Mouse (Mus musculus) liver, embryonic 16.5 days (tissue): ENCODE results near the gene Prrx1. TPM values are rescaled to one million over a fixed set of nuclear protein-coding genes. Genes with fewer than 3 reads are reported as not detected.

Experiments
- ATAC-seq: fragments of 200-750 bp; cut with Nextera tagmentation; 2 replicates; pipeline ENCODE4 v1.8.0; 2017; ENCODE audit warnings: low read depth, mild to moderate bottlenecking, moderate number of reproducible peaks, moderate library complexity
- H3K27ac ChIP-seq: fragments of 300-500 bp; sonication (generic); 2 replicates; pipeline ENCODE4 v1.5.1; 2014; ENCODE audit warnings: mild to moderate bottlenecking, low read length
- H3K27me3 ChIP-seq: fragments of 300-500 bp; sonication (generic); 2 replicates; pipeline ENCODE4 v1.6.1; 2014; ENCODE audit warnings: low read depth, low read length, mixed read lengths; ENCODE audit not compliant: control insufficient read depth, insufficient read depth
- H3K36me3 ChIP-seq: fragments of 300-500 bp; sonication (generic); 2 replicates; pipeline ENCODE4 v1.6.1; 2014; ENCODE audit warnings: mild to moderate bottlenecking; ENCODE audit not compliant: control insufficient read depth, insufficient read depth
- H3K4me1 ChIP-seq: fragments of 300-500 bp; sonication (generic); 2 replicates; pipeline ENCODE4 v1.6.1; 2014; ENCODE audit warnings: low read depth, low read length, mixed read lengths; ENCODE audit not compliant: control insufficient read depth
- H3K4me2 ChIP-seq: fragments of 300-500 bp; sonication (generic); 2 replicates; pipeline ENCODE4 v1.6.1; 2014; ENCODE audit warnings: low read depth, low read length, mixed read lengths
- H3K4me3 ChIP-seq: fragments of 300-500 bp; sonication (generic); 2 replicates; pipeline ENCODE4 v1.5.1; 2014; ENCODE audit warnings: low read depth, mild to moderate bottlenecking, low read length
- H3K9ac ChIP-seq: fragments of 300-500 bp; sonication (generic); 2 replicates; pipeline ENCODE4 v1.6.1; 2014; ENCODE audit warnings: low read depth, low read length
- H3K9me3 ChIP-seq: fragments of 300-500 bp; sonication (generic); replicated peaks from 2 replicates; pipeline ENCODE4 v1.6.1; 2016; ENCODE audit warnings: low read length; ENCODE audit not compliant: control insufficient read depth
- WGBS: fragments of 180-500 bp; shearing (Covaris S2); extraction: QIAGEN DNeasy Blood & Tissue Kit; methylation state at CpG from one replicate; pipeline ENCODE4 v1.1.7; 2014; ENCODE audit not compliant: insufficient replicate concordance; 5-methylcytosine and 5-hydroxymethylcytosine counted together
- polyA plus RNA-seq: library from polyadenylated mRNA; unstranded; fragments of >200 nt; fragmentation: Nextera tagmentation; extraction: Ambion mirVana; gene quantifications from 2 replicates; pipeline ENCODE4 v1.2.1, GENCODE M21; 2015

Prrx1 gene
- polyA plus RNA-seq, 1 experiment from 2014 or later = 0.28 TPM

GRCm38 (mm10) chr1:163350988-163351387 lies 37.5 kb upstream of the Prrx1 start:
- H3K36me3 ChIP-seq = no peaks in the 10 kb centered on the region
- no peak overlapping the region for H3K27ac ChIP-seq
- no peaks in the 10 kb centered on the region for H3K27me3 ChIP-seq
- no peak overlapping the region for H3K9ac ChIP-seq
- no peaks in the 10 kb centered on the region for H3K4me1 ChIP-seq
- 75% methylated on average over 3 of the region's 3 CpGs for WGBS
- H3K4me2 ChIP-seq = no peak overlapping the region
- no peaks in the 10 kb centered on the region for H3K9me3 ChIP-seq
- ATAC-seq = no peak
- no peak overlapping the region for H3K4me3 ChIP-seq

- no peaks in the 10 kb centered on the region for H3K36me3 ChIP-seq
- no peak overlapping the region for H3K9ac ChIP-seq
- no peak overlapping the region for H3K4me3 ChIP-seq
- no peak for ATAC-seq
- H3K9me3 ChIP-seq = no peaks in the 10 kb centered on the region
- H3K4me2 ChIP-seq = no peak overlapping the region
- 50% methylated on average over 5 of the region's 5 CpGs for WGBS
- no peaks in the 10 kb centered on the region for H3K4me1 ChIP-seq
- no peaks in the 10 kb centered on the region for H3K27me3 ChIP-seq
- H3K27ac ChIP-seq = no peak overlapping the region
These were observed 32.0 kb upstream of the Prrx1 start for GRCm38 (mm10) chr1:163345541-163345940.

GRCm38 (mm10) chr1:163344931-163345330 lies 31.4 kb upstream of the Prrx1 start:
- Histone ChIP-seq H3K4me1 (no peaks in the 10 kb centered on the region), H3K36me3 (no peaks in the 10 kb centered on the region), H3K27me3 (no peaks in the 10 kb centered on the region), H3K4me2 (no peak overlapping the region), H3K27ac (no peak overlapping the region), H3K9me3 (no peaks in the 10 kb centered on the region), H3K4me3 (no peak overlapping the region), H3K9ac (no peak overlapping the region)
- WGBS = 30% methylated on average over 1 of the region's 1 CpGs
- ATAC-seq = no peak

GRCm38 (mm10) chr1:163339219-163339561 lies 25.7 kb upstream of the Prrx1 start:
- WGBS = 51% methylated on average over 3 of the region's 3 CpGs

GRCm38 (mm10) chr1:163338525-163339218 lies 25.2 kb upstream of the Prrx1 start:
- Histone ChIP-seq H3K36me3 (no peaks in the 10 kb centered on the region), H3K4me3 (no peak overlapping the region), H3K27me3 (no peaks in the 10 kb centered on the region), H3K9ac (no peak overlapping the region), H3K27ac (no peak overlapping the region), H3K4me2 (no peak overlapping the region), H3K4me1 (no peaks in the 10 kb centered on the region), H3K9me3 (no peaks in the 10 kb centered on the region)
- ATAC-seq = peak; percentile 71
- WGBS = 57% methylated on average over 7 of the region's 7 CpGs

More at GRCm38 (mm10) chr1:163339219-163339561, 25.7 kb upstream of the Prrx1 start:
- no peaks in the 10 kb centered on the region for H3K36me3 ChIP-seq
- no peak overlapping the region for H3K4me2 ChIP-seq
- no peak overlapping the region for H3K4me3 ChIP-seq
- no peaks in the 10 kb centered on the region for H3K27me3 ChIP-seq
- no peaks in the 10 kb centered on the region for H3K9me3 ChIP-seq
- ATAC-seq = 0 out of 2 replicates have a peak, but pooled peaks have one; percentile 21
- no peak overlapping the region for H3K27ac ChIP-seq
- no peak overlapping the region for H3K9ac ChIP-seq
- no peaks in the 10 kb centered on the region for H3K4me1 ChIP-seq

- WGBS = 63% methylated on average over 2 of the region's 2 CpGs
- no peaks in the 10 kb centered on the region for H3K36me3 ChIP-seq
- H3K27me3 ChIP-seq = no peaks in the 10 kb centered on the region
- no peak overlapping the region for H3K4me3 ChIP-seq
- no peak overlapping the region for H3K4me2 ChIP-seq
- H3K9ac ChIP-seq = no peak overlapping the region
- H3K9me3 ChIP-seq = no peaks in the 10 kb centered on the region
- no peak overlapping the region for H3K27ac ChIP-seq
- ATAC-seq = no peak
- no peaks in the 10 kb centered on the region for H3K4me1 ChIP-seq
These were observed 24.3 kb upstream of the Prrx1 start for GRCm38 (mm10) chr1:163337821-163338220.

GRCm38 (mm10) chr1:163327279-163327678 lies 13.8 kb upstream of the Prrx1 start:
- no peak overlapping the region for H3K27ac ChIP-seq
- H3K36me3 ChIP-seq = no peaks in the 10 kb centered on the region
- H3K27me3 ChIP-seq = no peaks in the 10 kb centered on the region
- no peak overlapping the region for H3K4me2 ChIP-seq
- H3K9ac ChIP-seq = no peak overlapping the region
- ATAC-seq = no peak
- WGBS = 64% methylated on average over 2 of the region's 2 CpGs
- no peaks in the 10 kb centered on the region for H3K9me3 ChIP-seq
- no peak overlapping the region for H3K4me3 ChIP-seq
- H3K4me1 ChIP-seq = no peaks in the 10 kb centered on the region

GRCm38 (mm10) chr1:163319669-163320571 lies 6.4 kb upstream of the Prrx1 start:
- no peaks in the 10 kb centered on the region for H3K36me3 ChIP-seq
- H3K4me3 ChIP-seq = no peak overlapping the region
- WGBS = 40% methylated on average over 3 of the region's 3 CpGs
- no peak overlapping the region for H3K27ac ChIP-seq
- H3K9ac ChIP-seq = no peak overlapping the region
- ATAC-seq = no peak
- no peaks in the 10 kb centered on the region for H3K4me1 ChIP-seq
- no peaks in the 10 kb centered on the region for H3K9me3 ChIP-seq
- no peak overlapping the region for H3K4me2 ChIP-seq
- peaks cover 12% of the 10 kb centered on the region for H3K27me3 ChIP-seq

GRCm38 (mm10) chr1:163316920-163317319 lies 3.4 kb upstream of the Prrx1 start:
- no peak overlapping the region for H3K4me2 ChIP-seq
- no peak overlapping the region for H3K27ac ChIP-seq
- H3K27me3 ChIP-seq = peaks cover 42% of the 10 kb centered on the region
- H3K4me1 ChIP-seq = no peaks in the 10 kb centered on the region; the same call in 1 of the 2 replicates
- H3K4me3 ChIP-seq = no peak overlapping the region
- no peak overlapping the region for H3K9ac ChIP-seq
- no peak for ATAC-seq
- 12% methylated on average over 1 of the region's 1 CpGs for WGBS
- H3K36me3 ChIP-seq = no peaks in the 10 kb centered on the region
- no peaks in the 10 kb centered on the region for H3K9me3 ChIP-seq
